ENCODE assay signal across 7 mouse cellular contexts in genomic region chr17:78454189-78454977, GRCm38 (mm10). TPM values are rescaled to one million over a fixed set of nuclear protein-coding genes. Genes with fewer than 3 reads are reported as not detected.
DNase-seq lines count a peak whose midpoint lies in the region; ATAC-seq and TF ChIP-seq lines count a peak whose summit lies in the region.

No protein-coding gene starts in this region.

- TF ChIP-seq POLR2A in thymus, adult 2 months (IDR thresholded peaks at IDR 0.05; ENCODE audit: control insufficient read depth, extremely low read depth, insufficient read depth, low read length, poor library complexity), result no peak

- no peak for TF ChIP-seq CTCF in thymus, adult 2 months (IDR thresholded peaks at IDR 0.05; ENCODE audit: borderline replicate concordance, control insufficient read depth, extremely low read depth, insufficient read depth, low read length, poor library complexity)

- H3K4me2 ChIP-seq in embryonic facial prominence, embryonic 14.5 days (ENCODE audit: low read depth, low read length), result peak overlapping the region; percentile 23; the same call in 1 of the 2 replicates
- H3K4me2 ChIP-seq in midbrain, embryonic 12.5 days (replicated peaks), result peak overlapping the region; percentile 21

- no peak overlapping the region; the same call in 1 of the 2 replicates for H3K4me3 ChIP-seq in embryonic facial prominence, embryonic 14.5 days (ENCODE audit: low read depth, low read length)
- no peak overlapping the region for H3K4me3 ChIP-seq in midbrain, embryonic 12.5 days
- no peak overlapping the region for H3K4me3 ChIP-seq in thymus, adult 2 months (ENCODE audit: control insufficient read depth, insufficient read depth, low read length)

- H3K27ac ChIP-seq in embryonic facial prominence, embryonic 14.5 days (replicated peaks; ENCODE audit: low read depth, low read length), result no peak overlapping the region
- H3K27ac ChIP-seq in midbrain, embryonic 12.5 days (replicated peaks), result no peak overlapping the region
- H3K27ac ChIP-seq in thymus, adult 2 months (ENCODE audit: control insufficient read depth, insufficient read depth, low read length), result no peak overlapping the region

- no peaks in the 10 kb centered on the region for H3K9me3 ChIP-seq in embryonic facial prominence, embryonic 14.5 days (ENCODE audit: control insufficient read depth, low read length)
- H3K9me3 ChIP-seq in midbrain, embryonic 12.5 days, result no peaks in the 10 kb centered on the region

- 73% methylated on average over 21 of the region's 21 CpGs for WGBS in embryonic facial prominence, embryonic 14.5 days
- WGBS in midbrain, embryonic 12.5 days, result 78% methylated on average over 21 of the region's 21 CpGs
- WGBS in thymus, adult 2 months, result 95% methylated on average over 21 of the region's 21 CpGs

- peak; percentile 35; the same call in 1 of the 2 replicates for ATAC-seq in embryonic facial prominence, embryonic 14.5 days (ENCODE audit: low read depth)
- ATAC-seq in midbrain, embryonic 12.5 days (ENCODE audit: low FRiP score, low read depth), result no peak
- ATAC-seq in megakaryocyte progenitor cell, adult 5-6 weeks (replicated peaks; ENCODE audit: poor library complexity), result no peak

- H3K4me1 ChIP-seq in embryonic facial prominence, embryonic 14.5 days (ENCODE audit: control insufficient read depth, insufficient read depth, low read length), result no peaks in the 10 kb centered on the region
- H3K4me1 ChIP-seq in midbrain, embryonic 12.5 days, result no peaks in the 10 kb centered on the region
- H3K4me1 ChIP-seq in thymus, adult 2 months (replicated peaks; ENCODE audit: control insufficient read depth, insufficient read depth, low read length), result peaks cover 4% of the 10 kb centered on the region

- peak; percentile 39 for DNase-seq in kidney, postnatal 14 days
- no peak for DNase-seq in kidney, adult 8-10 months
- DNase-seq in embryonic facial prominence, embryonic 14.5 days (ENCODE audit: low spot score), result peak; percentile 70
- peak; percentile 4 to 13 for DNase-seq in frontal cortex, postnatal 25 days (ENCODE audit: low spot score in 2 of 2)
- DNase-seq in thymus, adult 2 months, result no peak

- H3K36me3 ChIP-seq in embryonic facial prominence, embryonic 14.5 days (ENCODE audit: control insufficient read depth, insufficient read depth, low read length), result no peaks in the 10 kb centered on the region
- H3K36me3 ChIP-seq in midbrain, embryonic 12.5 days, result no peaks in the 10 kb centered on the region
- H3K36me3 ChIP-seq in thymus, adult 2 months (ENCODE audit: control insufficient read depth, insufficient read depth, low read length), result no peaks in the 10 kb centered on the region

- H3K27me3 ChIP-seq in embryonic facial prominence, embryonic 14.5 days (replicated peaks; ENCODE audit: control insufficient read depth, insufficient read depth, low read length), result no peaks in the 10 kb centered on the region
- no peaks in the 10 kb centered on the region for H3K27me3 ChIP-seq in midbrain, embryonic 12.5 days
- no peaks in the 10 kb centered on the region for H3K27me3 ChIP-seq in thymus, adult 2 months (ENCODE audit: control insufficient read depth, insufficient read depth, low read length)

- no peak overlapping the region; the same call in 1 of the 2 replicates for H3K9ac ChIP-seq in embryonic facial prominence, embryonic 14.5 days (ENCODE audit: low read depth, low read length)
- no peak overlapping the region for H3K9ac ChIP-seq in midbrain, embryonic 12.5 days (replicated peaks)

RNA-seq across cellular contexts. Expression of gene Fez2, which starts 36.4 kb away (rescaled TPM):
- 43.2 and 54.0 TPM in 2 replicates for polyA plus RNA-seq in embryonic facial prominence, embryonic 14.5 days (2014; fragmentation: Nextera tagmentation; extraction: Ambion mirVana)
- 43.7 and 43.9 TPM in 2 replicates for polyA plus RNA-seq in midbrain, embryonic 12.5 days (2016; fragmentation: Nextera tagmentation; extraction: Ambion mirVana)
- polyA plus RNA-seq in thymus, adult 2 months (2012; rRNA removed), result 13.9 and 14.9 TPM in 2 replicates
- total RNA-seq in megakaryocyte progenitor cell, adult 5-6 weeks (2015), result 7.1 and 7.7 TPM in 2 replicates
- total RNA-seq in megakaryocyte progenitor cell, adult 5-6 weeks (2017), result 12.0 and 15.7 TPM in 2 replicates

RNA-seq across cellular contexts. Expression of gene Vit, which starts 53.5 kb away (rescaled TPM):
- 0.81 and 1.7 TPM in 2 replicates for polyA plus RNA-seq in embryonic facial prominence, embryonic 14.5 days (2014; fragmentation: Nextera tagmentation; extraction: Ambion mirVana)
- 14.3 and 19.4 TPM in 2 replicates for polyA plus RNA-seq in midbrain, embryonic 12.5 days (2016; fragmentation: Nextera tagmentation; extraction: Ambion mirVana)
- polyA plus RNA-seq in thymus, adult 2 months (2012; rRNA removed), result 0.77 and 1.0 TPM in 2 replicates
- 0.77 and 0.83 TPM in 2 replicates for total RNA-seq in megakaryocyte progenitor cell, adult 5-6 weeks (2015)
- total RNA-seq in megakaryocyte progenitor cell, adult 5-6 weeks (2017), result 0.88 and 1.1 TPM in 2 replicates

Comparison
In these comparisons a context has a peak if more than half of its experiments do, and no peak if none do; other contexts are left out.
1. DNase-seq: peak in kidney, postnatal 14 days (single experiment), embryonic facial prominence, embryonic 14.5 days (single experiment) and frontal cortex, postnatal 25 days (2 of 2); none in kidney, adult 8-10 months (0 of 2) and thymus, adult 2 months (single experiment).